Mouse (Mus musculus) lung, embryonic 14.5 days (tissue): ENCODE results near the gene Cdh10. TPM values are rescaled to one million over a fixed set of nuclear protein-coding genes. Genes with fewer than 3 reads are reported as not detected.

Experiments
- ATAC-seq: fragments of 200-750 bp; cut with Nextera tagmentation; 2 replicates; pipeline ENCODE4 v1.8.0; 2017; ENCODE audit warnings: mild to moderate bottlenecking, moderate TSS enrichment, moderate library complexity; ENCODE audit not compliant: insufficient read depth
- DNase-seq: peaks from one replicate; pipeline ENCODE4 v3.0.0-alpha.2; 2015
- H3K27ac ChIP-seq: fragments of 300-500 bp; sonication (generic); 2 replicates; pipeline ENCODE4 v1.5.1; 2014; ENCODE audit warnings: low read depth, mild to moderate bottlenecking, moderate library complexity
- H3K27me3 ChIP-seq: fragments of 300-500 bp; sonication (generic); 2 replicates; pipeline ENCODE4 v1.6.1; 2014; ENCODE audit warnings: low read length, control low read depth; ENCODE audit not compliant: insufficient read depth
- H3K36me3 ChIP-seq: fragments of 300-500 bp; sonication (generic); 2 replicates; pipeline ENCODE4 v1.6.1; 2014; ENCODE audit warnings: control low read depth; ENCODE audit not compliant: insufficient read depth
- H3K4me1 ChIP-seq: fragments of 300-500 bp; sonication (generic); 2 replicates; pipeline ENCODE4 v1.6.1; 2014; ENCODE audit warnings: antibody characterized with exemption, control low read depth; ENCODE audit not compliant: insufficient read depth
- H3K4me2 ChIP-seq: fragments of 300-500 bp; sonication (generic); 2 replicates; pipeline ENCODE4 v1.6.1; 2014; ENCODE audit warnings: mild to moderate bottlenecking
- H3K4me3 ChIP-seq: fragments of 300-500 bp; sonication (generic); 2 replicates; pipeline ENCODE4 v1.5.1; 2014; ENCODE audit warnings: low read depth, low read length
- H3K9ac ChIP-seq: fragments of 300-500 bp; sonication (generic); 2 replicates; pipeline ENCODE4 v1.6.1; 2014
- H3K9me3 ChIP-seq: fragments of 300-500 bp; sonication (generic); 2 replicates; pipeline ENCODE4 v1.6.1; 2016; ENCODE audit warnings: low read depth, low read length, control low read depth
- CTCF ChIP-seq: IDR thresholded peaks from 2 replicates; pipeline ENCODE4 v1.5.1; 2016; ENCODE audit warnings: antibody characterized with exemption, low read depth
- WGBS: fragments of 180-500 bp; shearing (Covaris S2); extraction: QIAGEN DNeasy Blood & Tissue Kit; methylation state at CpG from one replicate; pipeline ENCODE4 v1.1.7; 2014; 5-methylcytosine and 5-hydroxymethylcytosine counted together
- polyA plus RNA-seq: library from polyadenylated mRNA; unstranded; fragments of >200 nt; fragmentation: Nextera tagmentation; extraction: Ambion mirVana; gene quantifications from 2 replicates; pipeline ENCODE4 v1.2.1, GENCODE M21; 2014

Cdh10 gene
- polyA plus RNA-seq, 1 experiment from 2014 or later, result 0.30 TPM

- TF ChIP-seq CTCF, result no peak
Observed at GRCm38 (mm10) chr15:18890358-18890757, 71.6 kb downstream of the Cdh10 start.

GRCm38 (mm10) chr15:18900776-18901175 is 82.0 kb downstream of the Cdh10 start:
- DNase-seq, result no peak
- Histone ChIP-seq H3K9ac (no peak overlapping the region), H3K36me3 (no peaks in the 10 kb centered on the region), H3K9me3 (no peaks in the 10 kb centered on the region), H3K4me3 (no peak overlapping the region), H3K27ac (no peak overlapping the region), H3K27me3 (no peaks in the 10 kb centered on the region), H3K4me1 (no peaks in the 10 kb centered on the region), H3K4me2 (no peak overlapping the region)
- no peak for ATAC-seq
- TF ChIP-seq CTCF, result no peak

More at GRCm38 (mm10) chr15:18890358-18890757, 71.6 kb downstream of the Cdh10 start:
- 83% methylated on average over 8 of the region's 8 CpGs for WGBS
- no peaks in the 10 kb centered on the region for H3K36me3 ChIP-seq
- DNase-seq (no peak), ATAC-seq (no peak)
- no peak overlapping the region for H3K9ac ChIP-seq
- H3K9me3 ChIP-seq, result no peaks in the 10 kb centered on the region
- no peak overlapping the region for H3K4me3 ChIP-seq
- H3K4me2 ChIP-seq, result no peak overlapping the region
- no peaks in the 10 kb centered on the region for H3K27me3 ChIP-seq
- no peak overlapping the region for H3K27ac ChIP-seq
- H3K4me1 ChIP-seq, result no peaks in the 10 kb centered on the region

GRCm38 (mm10) chr15:18904131-18904530 is 85.4 kb downstream of the Cdh10 start:
- no peaks in the 10 kb centered on the region for H3K4me1 ChIP-seq
- H3K27me3 ChIP-seq, result no peaks in the 10 kb centered on the region
- TF ChIP-seq CTCF, result no peak

GRCm38 (mm10) chr15:18910612-18911011 is 91.9 kb downstream of the Cdh10 start:
- Histone ChIP-seq H3K36me3 (no peaks in the 10 kb centered on the region), H3K4me1 (no peaks in the 10 kb centered on the region), H3K4me3 (no peak overlapping the region), H3K9ac (no peak overlapping the region), H3K9me3 (no peaks in the 10 kb centered on the region), H3K4me2 (no peak overlapping the region), H3K27ac (no peak overlapping the region), H3K27me3 (no peaks in the 10 kb centered on the region)
- TF ChIP-seq CTCF, result no peak
- no peak for ATAC-seq
- no peak for DNase-seq
- 82% methylated on average over 4 of the region's 4 CpGs for WGBS

More at GRCm38 (mm10) chr15:18904131-18904530, 85.4 kb downstream of the Cdh10 start:
- WGBS, result 68% methylated on average over 2 of the region's 2 CpGs
- no peak overlapping the region for H3K27ac ChIP-seq
- no peak overlapping the region for H3K9ac ChIP-seq
- ATAC-seq, result no peak
- no peak overlapping the region for H3K4me2 ChIP-seq
- no peak for DNase-seq
- H3K36me3 ChIP-seq, result no peaks in the 10 kb centered on the region
- no peaks in the 10 kb centered on the region for H3K9me3 ChIP-seq
- no peak overlapping the region for H3K4me3 ChIP-seq

- Histone ChIP-seq H3K4me3 (no peak overlapping the region), H3K4me1 (no peaks in the 10 kb centered on the region), H3K27ac (no peak overlapping the region), H3K27me3 (no peaks in the 10 kb centered on the region), H3K9me3 (no peaks in the 10 kb centered on the region), H3K36me3 (no peaks in the 10 kb centered on the region), H3K9ac (no peak overlapping the region), H3K4me2 (no peak overlapping the region)
- DNase-seq (no peak), ATAC-seq (no peak)
- no peak for TF ChIP-seq CTCF
- WGBS, result 82% methylated on average over 1 of the region's 1 CpGs
Observed at GRCm38 (mm10) chr15:18925392-18926117, 106.8 kb downstream of the Cdh10 start.

GRCm38 (mm10) chr15:18926964-18927363 is 108.2 kb downstream of the Cdh10 start:
- no peaks in the 10 kb centered on the region for H3K36me3 ChIP-seq
- no peaks in the 10 kb centered on the region for H3K27me3 ChIP-seq
- no peaks in the 10 kb centered on the region for H3K4me1 ChIP-seq
- no peak overlapping the region for H3K27ac ChIP-seq
- WGBS, result 93% methylated on average over 2 of the region's 2 CpGs
- H3K4me3 ChIP-seq, result no peak overlapping the region
- no peaks in the 10 kb centered on the region for H3K9me3 ChIP-seq
- H3K4me2 ChIP-seq, result no peak overlapping the region
- TF ChIP-seq CTCF, result no peak
- DNase-seq (no peak), ATAC-seq (no peak)
- no peak overlapping the region for H3K9ac ChIP-seq

GRCm38 (mm10) chr15:18952266-18952665 is 133.5 kb downstream of the Cdh10 start:
- WGBS, result 79% methylated on average over 3 of the region's 3 CpGs
- H3K9me3 ChIP-seq, result no peaks in the 10 kb centered on the region
- no peak for DNase-seq
- H3K27ac ChIP-seq, result no peak overlapping the region
- H3K4me1 ChIP-seq, result no peaks in the 10 kb centered on the region
- no peak for TF ChIP-seq CTCF
- no peaks in the 10 kb centered on the region for H3K27me3 ChIP-seq
- H3K36me3 ChIP-seq, result no peaks in the 10 kb centered on the region
- no peak for ATAC-seq
- no peak overlapping the region for H3K4me2 ChIP-seq
- H3K9ac ChIP-seq, result no peak overlapping the region
- no peak overlapping the region for H3K4me3 ChIP-seq
